ENCODE assay signal across 8 mouse cellular contexts in genomic region chr10:81863409-81864407, GRCm38 (mm10). TPM values are rescaled to one million over a fixed set of nuclear protein-coding genes. Genes with fewer than 3 reads are reported as not detected.
DNase-seq lines count a peak whose midpoint lies in the region; ATAC-seq and TF ChIP-seq lines count a peak whose summit lies in the region.
"Not testable (repeated sequence)": the region's sequence is repeated elsewhere in the genome, so short reads cannot be mapped to it uniquely, and the experiment has no call there.

Gene Gm32687 (plus strand): TSS chr10:81863934.

- not testable (repeated sequence) for H3K27ac ChIP-seq in kidney, embryonic 15.5 days; limb, embryonic 15.5 days; midbrain, embryonic 12.5 days (replicated peaks)

- H3K4me3 ChIP-seq in G1E (ENCODE audit: low read depth, low read length); kidney, embryonic 15.5 days (replicated peaks); limb, embryonic 15.5 days; midbrain, embryonic 12.5 days: not testable (repeated sequence)

- H3K27me3 ChIP-seq in G1E (ENCODE audit: insufficient read depth, low read length); kidney, embryonic 15.5 days; limb, embryonic 15.5 days; midbrain, embryonic 12.5 days: not testable (repeated sequence)

- 34% methylated on average over 4 of the region's 49 CpGs for WGBS in kidney, embryonic 15.5 days
- WGBS in limb, embryonic 15.5 days: 25% methylated on average over 5 of the region's 49 CpGs
- 15% methylated on average over 5 of the region's 49 CpGs for WGBS in midbrain, embryonic 12.5 days

- not testable (repeated sequence) for H3K4me2 ChIP-seq in kidney, embryonic 15.5 days; limb, embryonic 15.5 days; midbrain, embryonic 12.5 days (replicated peaks)

- DNase-seq in G1E (ENCODE audit: low spot score): not testable (repeated sequence)
- DNase-seq in frontal cortex, postnatal 14 days (ENCODE audit: low spot score in 2 of 2): peak; percentile 2 to 6
- peak; percentile 2 to 6 for DNase-seq in heart, postnatal 36 days
- DNase-seq in spleen, adult 18-20 months: peak; percentile 1 to 3

- not testable (repeated sequence) for TF ChIP-seq CTCF in G1E (IDR thresholded peaks at IDR 0.05; ENCODE audit: low read depth, low read length)

- not testable (repeated sequence) for H3K4me1 ChIP-seq in G1E (ENCODE audit: insufficient read depth, low read depth, low read length); kidney, embryonic 15.5 days; limb, embryonic 15.5 days; midbrain, embryonic 12.5 days

- intact Hi-C loops in heart, postnatal 36 days (cut with DNase I): not testable (repeated sequence)

- ATAC-seq in G1E (ENCODE audit: extremely low read depth, insufficient number of reproducible peaks, low FRiP score, poor library complexity, severe bottlenecking): peak; percentile 100
- ATAC-seq in common myeloid progenitor, adult 5-6 weeks (replicated peaks; ENCODE audit: low read depth, poor library complexity, severe bottlenecking): peak; percentile 99
- peak; percentile 100 for ATAC-seq in kidney, embryonic 15.5 days (replicated peaks; ENCODE audit: low FRiP score)
- ATAC-seq in limb, embryonic 15.5 days (ENCODE audit: insufficient number of reproducible peaks, low FRiP score, low TSS enrichment, low read depth): peak; percentile 99
- ATAC-seq in midbrain, embryonic 12.5 days (ENCODE audit: low FRiP score, low read depth): peak; percentile 100

- not testable (repeated sequence) for H3K36me3 ChIP-seq in G1E (replicated peaks); kidney, embryonic 15.5 days; limb, embryonic 15.5 days; midbrain, embryonic 12.5 days

- not testable (repeated sequence) for H3K9me3 ChIP-seq in G1E (replicated peaks); kidney, embryonic 15.5 days (replicated peaks); limb, embryonic 15.5 days; midbrain, embryonic 12.5 days

- H3K9ac ChIP-seq in kidney, embryonic 15.5 days; limb, embryonic 15.5 days; midbrain, embryonic 12.5 days (replicated peaks): not testable (repeated sequence)

RNA-seq across cellular contexts. Expression of gene Gm32687, which starts in this region (rescaled TPM):
- total RNA-seq in G1E (2014; fragmentation: Nextera tagmentation) (not detected in 2 replicates), G1E (2017) (0.11 TPM in 1 of 2 replicates, not detected in the other)
- polyA plus RNA-seq in G1E (2012): not detected in 2 replicates
- total RNA-seq in common myeloid progenitor, adult 5-6 weeks (2017): 3.9 and 7.3 TPM in 2 replicates
- 1 to 10 TPM; 2.0 to 2.2 TPM for total RNA-seq in heart, postnatal 36 days (2021)
- polyA plus RNA-seq in kidney, embryonic 15.5 days (2015; fragmentation: Nextera tagmentation; extraction: Ambion mirVana): 9.2 and 9.7 TPM in 2 replicates
- 7.9 and 8.2 TPM in 2 replicates for polyA plus RNA-seq in limb, embryonic 15.5 days (2015; fragmentation: Nextera tagmentation; extraction: Ambion mirVana)
- 12.5 and 13.1 TPM in 2 replicates for polyA plus RNA-seq in midbrain, embryonic 12.5 days (2016; fragmentation: Nextera tagmentation; extraction: Ambion mirVana)

Comparison
In these comparisons a context has a peak if more than half of its experiments do, and no peak if none do; other contexts are left out.
1. Peak in ATAC-seq in G1E; RNA of the gene not detected or under 1 TPM.